Mouse (Mus musculus): ENCODE measurements around the gene Plxnc1.

Gene Plxnc1

GRCm38 (mm10) chr10:94923337-94923762 lies 21.3 kb downstream of the Plxnc1 start:
- in situ Hi-C loops (cut with MboI; ENCODE audit: low sequenced_read_pairs) = no loop called here

DNA sequence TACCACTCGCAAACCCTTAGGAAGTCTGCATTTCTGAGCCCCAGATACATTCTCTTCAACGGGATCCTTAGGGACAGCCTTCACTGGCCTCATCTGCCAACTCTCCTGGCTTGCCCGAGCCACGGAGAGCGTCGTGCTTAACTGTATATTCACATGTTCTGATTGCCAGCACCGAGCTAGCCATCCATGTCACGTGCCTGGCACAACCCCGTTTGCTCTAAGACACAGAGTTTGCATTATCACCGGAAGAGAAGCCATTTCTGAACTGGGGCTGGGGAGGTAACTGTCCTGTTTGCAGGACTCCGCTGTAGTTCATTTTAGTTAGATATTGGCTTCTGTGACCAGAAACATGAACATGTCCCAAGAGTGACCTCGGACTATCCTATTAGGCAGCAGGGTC lies 21.8 kb downstream of the Plxnc1 start:
- in situ Hi-C loops (cut with MboI; ENCODE audit: low sequenced_read_pairs) = no loop called here

DNA sequence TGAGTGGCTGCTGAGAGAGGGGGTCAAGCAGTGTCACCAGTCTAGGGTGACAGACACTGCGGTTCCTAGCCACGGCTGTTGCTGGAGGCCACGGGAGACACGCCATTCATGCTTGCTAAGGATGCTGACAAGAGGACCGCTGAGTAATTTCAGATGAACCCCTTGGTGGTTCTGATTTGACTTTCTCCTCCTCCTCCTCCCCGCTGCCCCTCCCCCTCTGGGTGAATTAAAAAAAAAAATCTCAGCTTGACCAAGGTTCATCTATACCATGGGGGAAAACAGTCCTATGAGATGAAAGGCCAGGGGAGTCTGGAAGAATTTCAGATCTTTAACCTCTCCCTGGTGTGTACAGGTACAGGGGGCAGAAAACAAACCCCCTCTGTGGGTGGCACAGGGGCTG lies 22.9 kb downstream of the Plxnc1 start:
- in situ Hi-C loops (cut with MboI; ENCODE audit: low sequenced_read_pairs) = no loop called here

DNA sequence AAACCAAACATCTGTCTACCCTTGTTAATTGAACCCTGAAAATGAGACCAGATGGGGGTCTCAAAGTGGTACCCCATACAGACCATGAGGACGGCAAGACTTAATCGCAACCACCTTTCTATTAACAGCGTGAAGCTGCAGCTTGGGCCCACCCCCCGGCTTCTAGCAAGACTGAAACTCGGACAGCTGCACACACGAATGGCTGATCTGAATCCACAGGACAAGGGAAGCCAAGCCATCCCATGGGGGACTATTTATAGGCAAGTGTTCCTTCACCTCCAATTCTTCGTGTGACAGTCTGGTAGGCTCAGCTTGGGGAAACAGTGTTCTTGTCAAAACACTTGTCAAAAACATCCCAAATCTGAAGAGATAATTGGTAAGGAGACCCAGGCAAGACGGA lies 24.1 kb downstream of the Plxnc1 start:
- in situ Hi-C loops (cut with MboI; ENCODE audit: low sequenced_read_pairs) = no loop called here

- in situ Hi-C loops (cut with MboI; ENCODE audit: low sequenced_read_pairs) = no loop called here
Observed at GRCm38 (mm10) chr10:94919960-94920359, 24.7 kb downstream of the Plxnc1 start.

DNA sequence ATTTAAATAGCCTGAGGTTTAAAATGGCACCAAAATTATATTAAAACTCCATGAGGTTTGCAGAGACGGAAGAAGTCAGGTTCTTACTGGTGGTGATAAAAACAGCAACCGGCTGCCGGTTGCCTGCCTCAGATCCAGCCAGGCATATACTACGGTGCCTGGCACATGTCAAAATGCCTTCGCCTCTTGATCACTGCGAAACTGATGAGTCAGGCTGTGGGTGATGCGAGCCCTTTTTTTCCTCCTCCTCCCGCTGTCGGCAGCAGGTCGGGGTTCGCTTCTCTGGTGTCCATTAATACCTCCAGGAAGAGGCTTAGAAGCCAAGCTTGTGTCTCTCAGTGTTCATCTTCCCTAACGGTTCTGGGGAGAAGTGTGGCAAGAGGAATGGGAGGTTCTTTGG lies 25.1 kb downstream of the Plxnc1 start:
- in situ Hi-C loops (cut with MboI; ENCODE audit: low sequenced_read_pairs) = no loop called here

- in situ Hi-C loops (cut with MboI; ENCODE audit: low sequenced_read_pairs) = no loop called here
Observed at GRCm38 (mm10) chr10:94918618-94919017, 26.0 kb downstream of the Plxnc1 start.

DNA sequence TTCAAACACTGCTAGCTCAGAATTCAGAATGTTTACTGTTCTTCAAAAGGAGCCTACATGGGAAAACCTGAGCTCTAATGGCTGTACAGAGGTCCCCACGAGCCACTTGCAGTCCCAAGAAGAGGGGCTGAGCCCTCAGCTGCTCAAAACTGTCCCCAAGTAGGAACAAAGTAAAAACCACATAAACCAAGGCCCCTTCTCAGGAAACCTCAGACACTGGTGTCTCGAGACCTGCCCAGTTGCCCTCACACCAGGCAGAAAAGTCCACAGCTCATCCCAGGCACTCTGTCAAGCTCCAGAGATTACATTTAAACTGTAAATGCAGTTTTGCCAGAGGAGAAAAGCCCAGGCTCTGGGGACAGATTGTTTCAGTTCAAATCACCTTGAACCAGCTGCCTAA lies 26.6 kb downstream of the Plxnc1 start:
- in situ Hi-C loops (cut with MboI; ENCODE audit: low sequenced_read_pairs) = no loop called here

DNA sequence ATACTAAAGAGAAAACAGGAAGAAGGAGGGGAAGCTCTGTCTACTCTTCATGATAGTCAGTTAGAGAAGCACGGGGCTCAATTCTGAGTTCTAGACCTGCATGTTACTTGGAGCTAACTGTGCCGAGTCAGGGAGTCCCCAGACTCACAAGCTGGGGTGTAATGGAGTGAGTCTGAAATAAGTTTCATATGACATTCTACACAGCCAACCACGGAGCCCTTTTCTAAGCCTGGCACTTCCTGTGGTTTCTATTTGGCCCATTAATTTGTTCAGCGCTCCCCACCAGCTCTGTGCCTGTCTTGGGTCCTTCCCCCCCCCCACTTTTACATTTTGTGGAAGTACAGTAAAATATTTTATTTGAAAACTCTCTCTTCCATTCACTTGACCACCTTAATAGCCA lies 27.3 kb downstream of the Plxnc1 start:
- in situ Hi-C loops (cut with MboI; ENCODE audit: low sequenced_read_pairs) = no loop called here

- in situ Hi-C loops (cut with MboI; ENCODE audit: low sequenced_read_pairs) = no loop called here
Observed at GRCm38 (mm10) chr10:94916610-94917009, 28.0 kb downstream of the Plxnc1 start.

GRCm38 (mm10) chr10:94915746-94916145 lies 28.9 kb downstream of the Plxnc1 start:
- in situ Hi-C loops (cut with MboI; ENCODE audit: low sequenced_read_pairs) = no loop called here

GRCm38 (mm10) chr10:94914081-94914480 lies 30.6 kb downstream of the Plxnc1 start:
- in situ Hi-C loops (cut with MboI; ENCODE audit: low sequenced_read_pairs) = no loop called here

GRCm38 (mm10) chr10:94913336-94913739 lies 31.3 kb downstream of the Plxnc1 start:
- in situ Hi-C loops (cut with MboI; ENCODE audit: low sequenced_read_pairs) = no loop called here

GRCm38 (mm10) chr10:94912551-94912950 lies 32.1 kb downstream of the Plxnc1 start:
- in situ Hi-C loops (cut with MboI; ENCODE audit: low sequenced_read_pairs) = no loop called here

DNA sequence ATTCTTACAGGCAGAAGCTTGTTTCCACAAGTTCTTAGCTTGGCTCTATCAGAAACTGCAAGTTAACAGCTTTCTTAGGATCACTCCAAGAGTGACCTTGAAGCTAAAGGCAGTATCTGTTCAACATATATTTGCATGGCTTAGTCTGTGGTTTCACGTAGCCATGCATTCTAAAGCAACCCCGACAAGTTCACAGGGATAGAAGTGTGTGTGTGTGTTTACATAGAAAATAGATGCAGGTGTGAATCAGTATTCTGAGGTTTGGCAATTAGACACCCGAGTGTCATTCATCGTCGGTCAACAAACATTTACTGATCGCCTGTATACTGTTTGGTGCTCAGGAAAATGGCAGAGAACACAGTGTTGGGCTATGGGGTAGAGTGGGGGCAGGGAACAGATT lies 33.5 kb downstream of the Plxnc1 start:
- in situ Hi-C loops (cut with MboI; ENCODE audit: low sequenced_read_pairs) = no loop called here

DNA sequence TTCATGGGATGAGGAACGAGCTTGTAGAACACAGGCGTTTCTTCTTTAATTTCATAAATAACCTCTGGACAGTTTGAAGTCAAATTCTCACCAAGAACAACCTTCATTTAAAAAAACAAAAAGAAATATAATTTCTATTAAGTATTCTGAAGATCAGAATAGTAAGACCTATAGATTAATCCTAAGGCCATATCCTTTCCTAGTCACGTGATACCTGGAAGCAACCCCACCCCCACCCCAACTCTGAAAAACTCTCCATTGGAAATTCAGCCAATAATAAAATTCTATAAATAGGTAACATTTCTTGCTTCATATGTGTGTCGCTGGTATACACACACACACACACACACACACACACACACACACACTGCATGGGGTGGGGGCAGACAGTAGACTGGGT lies 34.1 kb downstream of the Plxnc1 start:
- in situ Hi-C loops (cut with MboI; ENCODE audit: low sequenced_read_pairs) = no loop called here

DNA sequence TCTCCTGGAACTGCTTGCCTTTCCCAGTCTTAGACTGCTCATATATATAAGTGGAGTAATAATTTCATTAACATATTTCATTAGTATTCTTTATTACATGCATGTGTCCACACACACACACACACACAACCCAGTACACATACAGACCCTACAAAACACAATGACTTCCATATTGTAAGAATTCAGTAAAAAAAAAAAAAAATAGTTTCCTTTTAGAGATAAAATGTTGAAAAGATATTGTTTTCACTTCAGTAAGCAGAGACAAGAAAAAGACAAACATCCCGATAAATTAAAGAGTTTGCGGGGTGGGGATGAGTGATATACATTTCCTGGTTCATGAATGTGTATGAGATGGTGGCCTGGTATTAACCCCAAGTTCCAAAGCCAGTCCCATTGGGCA lies 34.8 kb downstream of the Plxnc1 start:
- in situ Hi-C loops (cut with MboI; ENCODE audit: low sequenced_read_pairs) = no loop called here

GRCm38 (mm10) chr10:94908976-94909717 lies 35.5 kb downstream of the Plxnc1 start:
- in situ Hi-C loops (cut with MboI; ENCODE audit: low sequenced_read_pairs) = no loop called here

GRCm38 (mm10) chr10:94905689-94906473 lies 38.8 kb downstream of the Plxnc1 start:
- in situ Hi-C loops (cut with MboI; ENCODE audit: low sequenced_read_pairs) = no loop called here

GRCm38 (mm10) chr10:94905219-94905618 lies 39.4 kb downstream of the Plxnc1 start:
- in situ Hi-C loops (cut with MboI; ENCODE audit: low sequenced_read_pairs) = no loop called here

- in situ Hi-C loops (cut with MboI; ENCODE audit: low sequenced_read_pairs) = no loop called here
Observed at GRCm38 (mm10) chr10:94896950-94897349, 47.7 kb downstream of the Plxnc1 start.

GRCm38 (mm10) chr10:94896311-94896710 lies 48.3 kb downstream of the Plxnc1 start:
- in situ Hi-C loops (cut with MboI; ENCODE audit: low sequenced_read_pairs) = no loop called here
